Mouse (Mus musculus): Measurements from ENCODE around the gene Tyw1. TPM values are rescaled to one million over a fixed set of nuclear protein-coding genes. Genes with fewer than 3 reads are reported as not detected.

Gene Tyw1
- polyA plus RNA-seq, 1 experiment from 2014 or later = 25.2 TPM

- H3K4me2 ChIP-seq (ENCODE audit: low read depth, low read length) = peak overlapping the region; percentile 91
- peaks cover 17% of the 10 kb centered on the region for H3K4me1 ChIP-seq (ENCODE audit: control insufficient read depth, insufficient read depth, low read length)
- H3K4me3 ChIP-seq (replicated peaks; ENCODE audit: low read length) = peak overlapping the region; percentile 99
- no peaks in the 10 kb centered on the region for H3K36me3 ChIP-seq (ENCODE audit: control insufficient read depth, insufficient read depth, low read length)
- peak overlapping the region; percentile 79 for H3K27ac ChIP-seq (ENCODE audit: low read length)
- H3K9me3 ChIP-seq (replicated peaks; ENCODE audit: control insufficient read depth, low read length) = no peaks in the 10 kb centered on the region
- no peaks in the 10 kb centered on the region for H3K27me3 ChIP-seq (ENCODE audit: control insufficient read depth, insufficient read depth, low read length)
- H3K9ac ChIP-seq (ENCODE audit: low read length) = peak overlapping the region; percentile 99
- WGBS = under 1% methylated on average over 88 of the region's 88 CpGs
- peak; percentile 85 for ATAC-seq (ENCODE audit: insufficient read depth, low FRiP score)
Observed at GRCm38 (mm10) chr5:130222146-130223004, 33.0 kb upstream of the Tyw1 start.

- 77% methylated on average over 3 of the region's 3 CpGs for WGBS
- ATAC-seq (ENCODE audit: insufficient read depth, low FRiP score) = no peak
- no peak overlapping the region for H3K9ac ChIP-seq (ENCODE audit: low read length)
- no peaks in the 10 kb centered on the region for H3K27me3 ChIP-seq (ENCODE audit: control insufficient read depth, insufficient read depth, low read length)
- no peak overlapping the region for H3K27ac ChIP-seq (ENCODE audit: low read length)
- H3K4me2 ChIP-seq (ENCODE audit: low read depth, low read length) = no peak overlapping the region
- H3K4me3 ChIP-seq (replicated peaks; ENCODE audit: low read length) = no peak overlapping the region
- peaks cover 11% of the 10 kb centered on the region for H3K4me1 ChIP-seq (ENCODE audit: control insufficient read depth, insufficient read depth, low read length)
- H3K9me3 ChIP-seq (replicated peaks; ENCODE audit: control insufficient read depth, low read length) = no peaks in the 10 kb centered on the region
- peaks cover 8% of the 10 kb centered on the region for H3K36me3 ChIP-seq (ENCODE audit: control insufficient read depth, insufficient read depth, low read length)
Observed at GRCm38 (mm10) chr5:130226790-130227189, 28.6 kb upstream of the Tyw1 start.

GRCm38 (mm10) chr5:130228120-130228519 is 27.3 kb upstream of the Tyw1 start:
- H3K4me3 ChIP-seq (replicated peaks; ENCODE audit: low read length) = no peak overlapping the region
- WGBS = 40% methylated on average over 4 of the region's 4 CpGs
- no peak for ATAC-seq (ENCODE audit: insufficient read depth, low FRiP score)

GRCm38 (mm10) chr5:130236302-130236701 is 19.1 kb upstream of the Tyw1 start:
- H3K9me3 ChIP-seq (replicated peaks; ENCODE audit: control insufficient read depth, low read length) = no peaks in the 10 kb centered on the region
- H3K36me3 ChIP-seq (ENCODE audit: control insufficient read depth, insufficient read depth, low read length) = peaks cover 64% of the 10 kb centered on the region
- no peak overlapping the region for H3K4me2 ChIP-seq (ENCODE audit: low read depth, low read length)
- no peak overlapping the region for H3K9ac ChIP-seq (ENCODE audit: low read length)
- 92% methylated on average over 8 of the region's 8 CpGs for WGBS
- no peaks in the 10 kb centered on the region for H3K4me1 ChIP-seq (ENCODE audit: control insufficient read depth, insufficient read depth, low read length)
- H3K27ac ChIP-seq (ENCODE audit: low read length) = no peak overlapping the region
- H3K27me3 ChIP-seq (ENCODE audit: control insufficient read depth, insufficient read depth, low read length) = no peaks in the 10 kb centered on the region
- H3K4me3 ChIP-seq (replicated peaks; ENCODE audit: low read length) = no peak overlapping the region
- ATAC-seq (ENCODE audit: insufficient read depth, low FRiP score) = no peak

More at GRCm38 (mm10) chr5:130228120-130228519, 27.3 kb upstream of the Tyw1 start:
- H3K27me3 ChIP-seq (ENCODE audit: control insufficient read depth, insufficient read depth, low read length) = no peaks in the 10 kb centered on the region
- H3K4me1 ChIP-seq (ENCODE audit: control insufficient read depth, insufficient read depth, low read length) = peaks cover 10% of the 10 kb centered on the region
- no peaks in the 10 kb centered on the region for H3K9me3 ChIP-seq (replicated peaks; ENCODE audit: control insufficient read depth, low read length)
- H3K9ac ChIP-seq (ENCODE audit: low read length) = no peak overlapping the region
- peaks cover 21% of the 10 kb centered on the region for H3K36me3 ChIP-seq (ENCODE audit: control insufficient read depth, insufficient read depth, low read length)
- no peak overlapping the region for H3K4me2 ChIP-seq (ENCODE audit: low read depth, low read length)
- no peak overlapping the region for H3K27ac ChIP-seq (ENCODE audit: low read length)

GRCm38 (mm10) chr5:130239236-130239635 is 16.2 kb upstream of the Tyw1 start:
- ATAC-seq (ENCODE audit: insufficient read depth, low FRiP score) = no peak
- WGBS = 96% methylated on average over 7 of the region's 7 CpGs

GRCm38 (mm10) chr5:130239856-130240255 is 15.6 kb upstream of the Tyw1 start:
- Histone ChIP-seq H3K9ac (ENCODE audit: low read length) (no peak overlapping the region), H3K27me3 (ENCODE audit: control insufficient read depth, insufficient read depth, low read length) (no peaks in the 10 kb centered on the region), H3K4me3 (replicated peaks; ENCODE audit: low read length) (no peak overlapping the region), H3K9me3 (replicated peaks; ENCODE audit: control insufficient read depth, low read length) (no peaks in the 10 kb centered on the region), H3K27ac (ENCODE audit: low read length) (no peak overlapping the region), H3K4me2 (ENCODE audit: low read depth, low read length) (no peak overlapping the region), H3K36me3 (ENCODE audit: control insufficient read depth, insufficient read depth, low read length) (peaks cover 30% of the 10 kb centered on the region), H3K4me1 (ENCODE audit: control insufficient read depth, insufficient read depth, low read length) (no peaks in the 10 kb centered on the region)
- no peak for ATAC-seq (ENCODE audit: insufficient read depth, low FRiP score)
- 98% methylated on average over 2 of the region's 2 CpGs for WGBS

More at GRCm38 (mm10) chr5:130239236-130239635, 16.2 kb upstream of the Tyw1 start:
- no peak overlapping the region for H3K9ac ChIP-seq (ENCODE audit: low read length)
- H3K4me3 ChIP-seq (replicated peaks; ENCODE audit: low read length) = no peak overlapping the region
- H3K9me3 ChIP-seq (replicated peaks; ENCODE audit: control insufficient read depth, low read length) = no peaks in the 10 kb centered on the region
- no peaks in the 10 kb centered on the region for H3K4me1 ChIP-seq (ENCODE audit: control insufficient read depth, insufficient read depth, low read length)
- no peak overlapping the region for H3K27ac ChIP-seq (ENCODE audit: low read length)
- no peak overlapping the region for H3K4me2 ChIP-seq (ENCODE audit: low read depth, low read length)
- peaks cover 36% of the 10 kb centered on the region for H3K36me3 ChIP-seq (ENCODE audit: control insufficient read depth, insufficient read depth, low read length)
- H3K27me3 ChIP-seq (ENCODE audit: control insufficient read depth, insufficient read depth, low read length) = no peaks in the 10 kb centered on the region

GRCm38 (mm10) chr5:130241426-130241825 is 14.0 kb upstream of the Tyw1 start:
- H3K27ac ChIP-seq (ENCODE audit: low read length) = no peak overlapping the region
- H3K9me3 ChIP-seq (replicated peaks; ENCODE audit: control insufficient read depth, low read length) = no peaks in the 10 kb centered on the region
- 92% methylated on average over 12 of the region's 12 CpGs for WGBS
- H3K4me3 ChIP-seq (replicated peaks; ENCODE audit: low read length) = no peak overlapping the region
- no peaks in the 10 kb centered on the region for H3K4me1 ChIP-seq (ENCODE audit: control insufficient read depth, insufficient read depth, low read length)
- H3K36me3 ChIP-seq (ENCODE audit: control insufficient read depth, insufficient read depth, low read length) = peaks cover 17% of the 10 kb centered on the region
- no peak overlapping the region for H3K9ac ChIP-seq (ENCODE audit: low read length)
- no peaks in the 10 kb centered on the region for H3K27me3 ChIP-seq (ENCODE audit: control insufficient read depth, insufficient read depth, low read length)
- ATAC-seq (ENCODE audit: insufficient read depth, low FRiP score) = no peak
- no peak overlapping the region for H3K4me2 ChIP-seq (ENCODE audit: low read depth, low read length)

GRCm38 (mm10) chr5:130247823-130248222 is 7.6 kb upstream of the Tyw1 start:
- Histone ChIP-seq H3K9me3 (replicated peaks; ENCODE audit: control insufficient read depth, low read length) (no peaks in the 10 kb centered on the region), H3K27ac (ENCODE audit: low read length) (no peak overlapping the region), H3K36me3 (ENCODE audit: control insufficient read depth, insufficient read depth, low read length) (peaks cover 22% of the 10 kb centered on the region), H3K4me1 (ENCODE audit: control insufficient read depth, insufficient read depth, low read length) (no peaks in the 10 kb centered on the region), H3K4me2 (ENCODE audit: low read depth, low read length) (no peak overlapping the region), H3K9ac (ENCODE audit: low read length) (no peak overlapping the region), H3K27me3 (ENCODE audit: control insufficient read depth, insufficient read depth, low read length) (no peaks in the 10 kb centered on the region), H3K4me3 (replicated peaks; ENCODE audit: low read length) (no peak overlapping the region)
- WGBS = 79% methylated on average over 5 of the region's 5 CpGs
- ATAC-seq (ENCODE audit: insufficient read depth, low FRiP score) = no peak

- Histone ChIP-seq H3K9ac (ENCODE audit: low read length) (peak overlapping the region; percentile 85), H3K4me2 (ENCODE audit: low read depth, low read length) (peak overlapping the region; percentile 72), H3K9me3 (replicated peaks; ENCODE audit: control insufficient read depth, low read length) (no peaks in the 10 kb centered on the region), H3K27ac (ENCODE audit: low read length) (peak overlapping the region; percentile 85), H3K27me3 (ENCODE audit: control insufficient read depth, insufficient read depth, low read length) (no peaks in the 10 kb centered on the region), H3K4me3 (replicated peaks; ENCODE audit: low read length) (peak overlapping the region; percentile 60), H3K36me3 (ENCODE audit: control insufficient read depth, insufficient read depth, low read length) (peaks cover 10% of the 10 kb centered on the region; the same call in 1 of the 2 replicates), H3K4me1 (ENCODE audit: control insufficient read depth, insufficient read depth, low read length) (peaks cover 16% of the 10 kb centered on the region)
- no peak for ATAC-seq (ENCODE audit: insufficient read depth, low FRiP score)
- 10% methylated on average over 19 of the region's 19 CpGs for WGBS
Observed at GRCm38 (mm10) chr5:130254164-130255016, 1.0 kb upstream of the Tyw1 start.
